Mouse (Mus musculus) stomach, embryonic 14.5 days (tissue): ENCODE data around the gene Prss48. TPM values are rescaled to one million over a fixed set of nuclear protein-coding genes. Genes with fewer than 3 reads are reported as not detected.

ENCODE experiments used
- ATAC-seq: fragments of 200-750 bp; cut with Nextera tagmentation; 2 replicates; pipeline ENCODE4 v1.8.0; 2017; ENCODE audit warnings: low read depth, moderate TSS enrichment; ENCODE audit not compliant: insufficient number of reproducible peaks, insufficient read depth, low FRiP score
- H3K27ac ChIP-seq: fragments of 300-500 bp; sonication (generic); 2 replicates; pipeline ENCODE4 v1.5.1; 2014; ENCODE audit warnings: mild to moderate bottlenecking, low read length, moderate library complexity, mixed read lengths
- H3K27me3 ChIP-seq: fragments of 300-500 bp; sonication (generic); 2 replicates; pipeline ENCODE4 v1.6.1; 2014; ENCODE audit warnings: low read length, control low read depth, mixed read lengths; ENCODE audit not compliant: control insufficient read depth, insufficient read depth
- H3K36me3 ChIP-seq: fragments of 300-500 bp; sonication (generic); 2 replicates; pipeline ENCODE4 v1.6.1; 2014; ENCODE audit warnings: mild to moderate bottlenecking, control low read depth, low read length, moderate library complexity, mixed read lengths; ENCODE audit not compliant: control insufficient read depth, insufficient read depth
- H3K4me1 ChIP-seq: fragments of 300-500 bp; sonication (generic); 2 replicates; pipeline ENCODE4 v1.6.1; 2014; ENCODE audit warnings: low read length, control low read depth, mixed read lengths; ENCODE audit not compliant: control insufficient read depth, insufficient read depth
- H3K4me2 ChIP-seq: fragments of 300-500 bp; sonication (generic); replicated peaks from 2 replicates; pipeline ENCODE4 v1.6.1; 2014; ENCODE audit warnings: low read depth, low read length, control low read depth
- H3K4me3 ChIP-seq: fragments of 300-500 bp; sonication (generic); 2 replicates; pipeline ENCODE4 v1.5.1; 2014; ENCODE audit warnings: low read depth, low read length, control low read depth
- H3K9ac ChIP-seq: fragments of 300-500 bp; sonication (generic); replicated peaks from 2 replicates; pipeline ENCODE4 v1.6.1; 2014; ENCODE audit warnings: low read depth, mild to moderate bottlenecking, control low read depth, low read length, moderate library complexity, mixed read lengths
- H3K9me3 ChIP-seq: fragments of 300-500 bp; sonication (generic); 2 replicates; pipeline ENCODE4 v1.6.1; 2016; ENCODE audit warnings: low read depth, low read length, control low read depth; ENCODE audit not compliant: control insufficient read depth
- WGBS: fragments of 180-500 bp; shearing (Covaris S2); extraction: QIAGEN DNeasy Blood & Tissue Kit; methylation state at CpG from one replicate; pipeline ENCODE4 v1.1.7; 2014; 5-methylcytosine and 5-hydroxymethylcytosine counted together
- polyA plus RNA-seq: library from polyadenylated mRNA; unstranded; fragments of >200 nt; fragmentation: Nextera tagmentation; extraction: Ambion mirVana; gene quantifications from 2 replicates; pipeline ENCODE4 v1.2.1, GENCODE M21; 2014

Gene Prss48
- polyA plus RNA-seq, 1 experiment from 2014 or later = 0.36 TPM

DNA sequence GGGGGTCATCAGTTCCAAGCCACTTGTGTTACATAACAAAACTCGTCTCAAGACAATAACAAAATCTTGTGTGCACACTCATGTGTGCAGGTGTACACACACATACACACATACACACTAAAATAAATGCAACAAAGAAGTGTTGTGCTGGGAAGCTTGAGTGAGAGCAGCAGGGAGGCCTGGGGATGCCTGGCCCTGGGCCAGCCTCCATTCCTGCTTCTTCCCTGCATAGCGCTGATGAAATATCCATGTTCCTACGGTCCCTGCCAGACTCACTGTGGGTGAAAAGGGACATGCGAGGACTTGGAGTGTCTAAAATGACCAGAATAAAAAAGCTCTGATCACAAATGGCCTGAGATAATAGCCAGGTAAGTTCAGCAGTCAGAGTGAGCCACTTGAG lies 28.3 kb upstream of the Prss48 start:
- peaks cover 3% of the 10 kb centered on the region; the same call in 1 of the 2 replicates for H3K36me3 ChIP-seq
- no peak overlapping the region for H3K4me3 ChIP-seq
- 69% methylated on average over 4 of the region's 4 CpGs for WGBS
- H3K9ac ChIP-seq = no peak overlapping the region
- no peaks in the 10 kb centered on the region for H3K9me3 ChIP-seq
- no peaks in the 10 kb centered on the region for H3K27me3 ChIP-seq
- no peak overlapping the region for H3K27ac ChIP-seq
- H3K4me1 ChIP-seq = no peaks in the 10 kb centered on the region
- no peak overlapping the region for H3K4me2 ChIP-seq
- no peak for ATAC-seq

DNA sequence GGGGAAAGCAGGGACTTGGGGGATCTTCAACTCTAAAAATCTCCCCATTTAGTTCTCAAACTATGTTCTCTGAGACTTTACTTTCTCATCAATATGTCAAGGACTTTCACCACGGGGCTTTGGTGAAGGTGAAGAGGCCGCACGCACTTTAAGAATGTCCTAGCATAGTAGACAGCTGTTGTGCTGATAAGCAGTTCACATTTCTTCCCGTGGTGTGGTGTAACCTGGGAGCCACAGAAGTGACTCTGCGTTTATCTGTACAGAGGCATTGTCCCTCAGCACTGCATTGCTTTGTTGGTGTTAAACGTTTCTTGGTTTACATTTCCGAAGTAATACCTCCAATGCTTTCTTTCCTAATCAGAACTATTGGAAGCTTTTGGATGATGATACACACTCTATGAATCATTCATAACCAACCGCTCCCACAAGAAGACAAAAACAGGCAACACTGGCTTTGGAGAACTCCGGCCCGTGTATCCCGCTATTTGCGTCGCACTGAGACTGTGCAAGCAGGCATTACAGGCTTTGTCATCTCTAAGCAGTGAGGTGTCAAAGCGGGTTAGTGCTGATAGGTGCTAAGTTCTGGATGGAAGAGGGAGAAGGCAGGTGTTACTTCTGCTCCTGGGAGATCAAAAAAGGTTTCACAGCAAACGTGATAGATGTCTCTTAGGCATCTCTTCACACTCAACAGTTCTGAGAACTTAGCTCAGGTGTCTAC lies 26.5 kb upstream of the Prss48 start:
- Histone ChIP-seq H3K9me3 (no peaks in the 10 kb centered on the region), H3K36me3 (peaks cover 3% of the 10 kb centered on the region; the same call in 1 of the 2 replicates), H3K9ac (no peak overlapping the region), H3K27me3 (no peaks in the 10 kb centered on the region), H3K4me2 (no peak overlapping the region), H3K27ac (no peak overlapping the region), H3K4me1 (no peaks in the 10 kb centered on the region), H3K4me3 (no peak overlapping the region)
- ATAC-seq = no peak
- 75% methylated on average over 15 of the region's 15 CpGs for WGBS

DNA sequence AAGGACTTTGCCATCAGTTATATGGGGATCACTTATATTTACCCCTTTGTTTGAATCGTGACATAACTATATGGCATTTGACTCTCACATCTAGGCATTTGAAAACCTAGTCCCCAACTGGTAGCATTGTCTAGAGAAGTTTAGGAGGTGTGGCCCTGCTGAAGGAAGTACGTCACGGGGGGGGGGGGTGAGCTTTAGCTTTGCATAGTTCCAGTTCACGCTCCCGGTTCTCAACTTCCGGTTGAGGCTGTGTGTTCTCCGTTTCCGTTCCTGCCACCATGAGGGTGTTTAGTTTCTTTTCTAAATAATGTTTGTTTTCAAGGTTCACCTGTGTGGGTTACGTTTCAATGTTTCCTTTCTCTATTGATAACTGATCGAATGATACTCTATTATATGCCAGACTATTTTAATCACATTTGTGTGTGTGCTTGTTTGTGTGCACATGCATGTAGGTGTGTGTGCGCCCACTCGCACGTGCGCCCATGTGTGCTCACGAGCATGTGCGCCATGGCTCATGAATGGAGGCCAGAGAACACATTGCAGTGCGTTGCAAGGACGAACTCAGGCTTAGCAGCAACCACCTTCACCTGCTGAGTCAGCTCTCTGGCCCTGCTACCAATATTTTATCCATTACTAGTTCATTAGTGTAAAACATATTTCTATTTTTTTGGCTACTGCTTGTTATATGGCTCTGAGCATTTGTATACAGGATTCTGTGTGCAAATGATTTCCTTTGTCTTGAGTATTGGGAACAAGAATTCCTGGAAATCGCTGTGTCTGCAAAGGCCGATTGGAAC lies 23.2 kb upstream of the Prss48 start:
- H3K9ac ChIP-seq = no peak overlapping the region
- no peaks in the 10 kb centered on the region for H3K4me1 ChIP-seq
- no peak overlapping the region for H3K4me2 ChIP-seq
- no peaks in the 10 kb centered on the region for H3K36me3 ChIP-seq
- no peak overlapping the region for H3K27ac ChIP-seq
- no peak for ATAC-seq
- H3K9me3 ChIP-seq = no peaks in the 10 kb centered on the region
- no peaks in the 10 kb centered on the region for H3K27me3 ChIP-seq
- 95% methylated on average over 20 of the region's 20 CpGs for WGBS
- H3K4me3 ChIP-seq = no peak overlapping the region

DNA sequence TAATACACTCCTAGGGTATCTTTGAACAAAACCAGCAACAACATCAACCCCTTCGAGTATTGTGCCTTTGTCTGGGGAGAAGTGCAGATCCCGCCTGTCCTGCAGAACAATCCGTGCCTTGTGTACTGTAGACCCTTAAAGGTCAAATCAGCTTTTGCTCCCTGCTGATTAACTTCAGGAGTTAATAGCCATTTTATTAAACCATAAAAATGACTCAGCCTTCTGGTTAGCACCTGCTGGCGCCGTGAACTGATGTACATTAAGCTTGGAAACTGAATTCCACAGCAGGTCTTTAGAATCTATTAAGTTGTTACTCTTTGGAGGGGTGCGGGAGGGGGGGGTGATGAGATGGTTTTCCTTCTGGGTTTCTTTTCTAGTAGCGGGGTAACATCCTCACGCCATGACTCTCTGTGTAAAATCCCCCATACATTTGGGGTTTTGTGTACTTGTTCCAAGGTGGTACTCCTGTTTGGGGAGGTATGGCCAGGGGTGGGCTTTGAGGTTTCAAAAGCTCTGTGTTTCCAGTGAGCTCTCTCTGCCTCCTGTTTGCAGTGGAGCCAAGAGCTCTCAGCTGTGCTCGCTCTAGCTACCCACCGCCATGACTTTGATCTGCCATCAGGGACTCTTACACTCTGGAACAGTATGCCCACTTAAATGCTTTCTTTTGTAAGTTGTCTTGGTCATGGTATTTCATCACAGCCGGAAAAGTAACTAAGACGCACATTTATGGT lies 21.9 kb upstream of the Prss48 start:
- no peaks in the 10 kb centered on the region for H3K36me3 ChIP-seq
- no peak overlapping the region for H3K4me3 ChIP-seq
- 91% methylated on average over 12 of the region's 12 CpGs for WGBS
- H3K27me3 ChIP-seq = no peaks in the 10 kb centered on the region
- H3K27ac ChIP-seq = no peak overlapping the region
- no peak overlapping the region for H3K9ac ChIP-seq
- no peak for ATAC-seq
- no peak overlapping the region for H3K4me2 ChIP-seq
- H3K9me3 ChIP-seq = no peaks in the 10 kb centered on the region
- no peaks in the 10 kb centered on the region for H3K4me1 ChIP-seq

- H3K4me2 ChIP-seq = no peak overlapping the region
- H3K27ac ChIP-seq = no peak overlapping the region
- no peaks in the 10 kb centered on the region for H3K27me3 ChIP-seq
- H3K9ac ChIP-seq = no peak overlapping the region
- no peaks in the 10 kb centered on the region for H3K4me1 ChIP-seq
- no peak overlapping the region for H3K4me3 ChIP-seq
- H3K9me3 ChIP-seq = no peaks in the 10 kb centered on the region
- H3K36me3 ChIP-seq = no peaks in the 10 kb centered on the region
- 91% methylated on average over 4 of the region's 4 CpGs for WGBS
- ATAC-seq = no peak
Observed at GRCm38 (mm10) chr3:86021651-86022050, 19.4 kb upstream of the Prss48 start.

DNA sequence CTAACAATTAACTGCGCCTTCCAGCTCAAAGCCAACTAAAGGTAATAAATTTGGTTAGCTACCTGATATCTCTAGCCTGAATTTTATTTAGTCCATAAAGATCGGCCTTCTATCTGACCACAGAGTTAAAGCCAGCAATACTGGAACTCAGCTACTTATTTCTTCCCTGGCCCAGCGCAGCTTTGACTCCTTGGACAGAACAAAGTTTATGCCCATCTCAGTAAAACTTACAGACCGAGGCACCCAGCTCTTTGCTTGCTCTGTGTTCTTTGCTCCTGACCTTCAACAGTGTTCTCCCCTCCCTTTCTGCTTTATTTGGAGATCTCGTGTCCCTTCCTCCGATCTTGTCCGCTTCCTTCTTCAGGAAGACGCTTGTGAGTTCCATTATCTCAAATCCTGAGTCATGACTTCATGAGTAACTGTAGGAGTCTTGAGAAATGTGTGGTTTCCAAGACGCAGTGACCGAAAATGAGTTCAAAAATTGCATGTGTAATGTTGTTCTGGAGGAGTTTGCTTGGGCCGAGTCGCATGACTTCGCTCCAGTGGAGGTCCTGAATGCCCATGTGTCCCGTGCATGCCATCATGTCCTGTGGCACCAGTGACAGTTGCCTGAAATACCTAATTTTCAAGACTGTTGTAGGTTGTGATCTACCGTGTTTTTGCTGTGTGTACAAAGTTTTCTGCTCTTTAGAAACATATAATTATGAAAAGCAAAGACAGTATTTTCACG lies 18.8 kb upstream of the Prss48 start:
- Histone ChIP-seq H3K27ac (no peak overlapping the region), H3K9me3 (no peaks in the 10 kb centered on the region), H3K9ac (no peak overlapping the region), H3K36me3 (no peaks in the 10 kb centered on the region), H3K4me3 (no peak overlapping the region), H3K4me1 (no peaks in the 10 kb centered on the region), H3K27me3 (no peaks in the 10 kb centered on the region), H3K4me2 (no peak overlapping the region)
- WGBS = 90% methylated on average over 16 of the region's 16 CpGs
- no peak for ATAC-seq

- no peak overlapping the region for H3K4me2 ChIP-seq
- no peaks in the 10 kb centered on the region for H3K9me3 ChIP-seq
- WGBS = 69% methylated on average over 8 of the region's 8 CpGs
- H3K4me1 ChIP-seq = no peaks in the 10 kb centered on the region
- no peak overlapping the region for H3K27ac ChIP-seq
- no peak for ATAC-seq
- H3K27me3 ChIP-seq = no peaks in the 10 kb centered on the region
- no peaks in the 10 kb centered on the region for H3K36me3 ChIP-seq
- H3K9ac ChIP-seq = no peak overlapping the region
- H3K4me3 ChIP-seq = no peak overlapping the region
Observed at GRCm38 (mm10) chr3:86017484-86017883, 15.2 kb upstream of the Prss48 start.

DNA sequence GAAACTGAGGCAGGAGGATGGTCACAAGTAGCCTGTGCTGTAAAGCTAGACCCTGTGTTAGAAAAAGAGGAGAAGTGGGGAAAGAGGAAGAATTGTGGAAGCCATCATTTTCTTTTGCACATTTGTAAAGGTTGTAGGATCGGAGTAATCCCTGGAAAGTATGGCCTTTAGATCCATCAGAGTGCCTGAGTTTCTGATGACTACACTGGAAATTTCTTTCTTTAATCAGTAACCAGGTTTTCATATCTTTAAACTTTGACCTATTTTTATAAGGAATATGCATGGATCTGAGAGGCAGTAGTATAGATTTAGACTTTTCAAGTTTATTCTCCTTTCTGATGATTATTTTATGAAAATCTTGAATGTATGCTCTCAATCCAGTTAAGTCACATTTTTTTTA lies 14.7 kb upstream of the Prss48 start:
- H3K9me3 ChIP-seq = no peaks in the 10 kb centered on the region
- ATAC-seq = no peak

More for the DNA sequence above, 14.7 kb upstream of the Prss48 start:
- 90% methylated on average over 1 of the region's 1 CpGs for WGBS
- Histone ChIP-seq H3K27ac (no peak overlapping the region), H3K27me3 (no peaks in the 10 kb centered on the region), H3K4me1 (no peaks in the 10 kb centered on the region), H3K9ac (no peak overlapping the region), H3K4me2 (no peak overlapping the region), H3K36me3 (no peaks in the 10 kb centered on the region), H3K4me3 (no peak overlapping the region)
